Mouse (Mus musculus) ovary, postnatal 14 days (tissue): Measurements from ENCODE around the gene Tmem232.
"Not testable (repeated sequence)": the region's sequence is repeated elsewhere in the genome, so short reads cannot be mapped to it uniquely, and the experiment has no call there.

Source experiments
- DNase-seq: peaks from one replicate; pipeline ENCODE4 v3.0.0; 2022; ENCODE audit warnings: low spot score

Gene Tmem232

GRCm38 (mm10) chr17:65225347-65225916 lies 315.1 kb downstream of the Tmem232 start:
- no peak for DNase-seq

- DNase-seq: not testable (repeated sequence)
These were observed 318.9 kb downstream of the Tmem232 start for GRCm38 (mm10) chr17:65221687-65222086.
